Mouse (Mus musculus) lung, postnatal 0 days (tissue): ENCODE data around the gene Gpc6.

ENCODE experiments used
- CTCF ChIP-seq: IDR thresholded peaks from 2 replicates; pipeline ENCODE4 v1.5.1; 2016; ENCODE audit warnings: antibody characterized with exemption, mild to moderate bottlenecking
- EP300 ChIP-seq: IDR thresholded peaks from 2 replicates; pipeline ENCODE4 v1.6.1; 2016; ENCODE audit warnings: antibody characterized with exemption, mild to moderate bottlenecking, control low read depth

DNA sequence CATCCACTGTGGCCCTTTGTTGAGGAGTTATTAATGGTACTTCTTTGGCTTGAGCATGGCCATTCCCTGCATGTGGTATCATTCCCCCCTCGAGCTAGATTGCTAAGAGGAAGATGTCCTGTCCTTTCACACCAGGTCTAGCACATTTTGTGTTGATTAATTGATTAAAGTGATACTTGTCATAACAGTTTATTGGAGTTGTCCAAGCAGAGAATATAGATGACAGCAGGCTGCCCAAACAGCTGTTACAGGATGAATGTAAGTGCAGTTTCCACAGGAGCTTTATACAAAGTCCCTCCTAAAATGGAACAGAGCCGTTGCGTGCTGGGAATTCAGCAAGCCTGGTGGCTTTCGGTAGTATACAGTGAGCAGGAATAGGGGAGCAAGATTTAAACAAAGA is 574.2 kb downstream of the Gpc6 start:
- TF ChIP-seq CTCF = no peak
- no peak for TF ChIP-seq EP300
